Mouse (Mus musculus) cerebellum, postnatal 14 days (tissue): Measurements from ENCODE around the gene Zzef1.
A peak's percentile ranks its signal among the peaks of the same experiment; 100 is the strongest.

Experiments used
- DNase-seq, 2 experiments: peaks; one replicate each; pipeline ENCODE4 v3.0.0; 2021; ENCODE audit warnings: mixed read lengths in 2 of 2

The Zzef1 gene

DNA sequence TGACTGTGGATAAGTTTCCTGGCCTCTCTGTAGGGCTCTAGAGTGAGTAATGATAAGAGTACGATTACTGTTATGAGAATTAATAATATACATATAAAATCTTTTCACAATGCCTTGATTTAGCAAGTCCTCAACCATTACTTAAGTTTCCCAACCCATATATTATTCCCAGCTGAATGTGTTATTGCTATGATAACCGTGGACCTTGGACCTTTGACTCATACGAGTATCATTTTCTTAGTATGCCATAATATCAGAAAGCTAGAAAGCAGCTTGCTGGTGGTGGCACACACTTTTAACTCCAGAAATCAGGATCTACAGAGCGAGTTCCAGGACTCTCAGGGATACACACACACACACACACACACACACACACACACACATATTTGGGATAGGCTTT is 12.0 kb downstream of the Zzef1 start:
- DNase-seq = no peak

DNA sequence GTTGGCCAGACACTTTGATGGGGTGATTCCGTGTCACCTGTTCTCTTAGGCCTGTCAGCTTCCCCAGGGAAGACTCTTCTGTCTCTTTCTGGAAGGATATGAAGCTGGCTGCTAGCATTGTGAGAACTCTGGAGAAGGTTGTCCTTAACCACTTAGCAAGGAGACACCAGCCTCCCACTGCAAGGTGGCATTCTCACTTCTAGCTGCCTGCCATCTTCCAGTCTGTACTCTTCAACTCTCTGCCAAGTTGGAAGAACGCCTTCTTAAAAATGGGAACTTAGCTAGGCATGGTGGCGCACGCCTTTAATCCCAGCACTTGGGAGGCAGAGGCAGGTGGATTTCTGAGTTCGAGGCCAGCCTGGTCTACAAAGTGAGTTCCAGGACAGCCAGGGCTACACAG is 17.7 kb downstream of the Zzef1 start:
- DNase-seq = no peak

DNA sequence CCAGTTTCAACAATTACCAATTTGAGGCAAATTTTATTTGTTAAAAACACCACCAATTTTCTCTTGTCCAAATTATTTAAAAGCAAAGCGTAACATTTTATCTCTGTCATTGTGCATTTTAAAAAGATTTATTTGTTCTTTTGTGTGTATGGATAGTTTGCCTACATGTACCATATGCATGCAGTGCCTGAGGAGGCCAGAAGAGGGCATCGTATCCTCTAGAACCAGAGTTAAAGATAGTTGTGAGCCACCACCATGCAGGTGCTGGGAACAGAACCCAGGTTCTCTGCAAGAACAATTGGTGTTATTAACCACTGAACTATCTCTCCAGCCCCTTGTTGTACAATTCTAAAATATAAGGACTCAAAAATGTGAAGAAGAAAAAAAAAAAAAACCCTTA is 18.2 kb downstream of the Zzef1 start:
- DNase-seq = peak in 1 of 2 experiments; percentile 18

DNA sequence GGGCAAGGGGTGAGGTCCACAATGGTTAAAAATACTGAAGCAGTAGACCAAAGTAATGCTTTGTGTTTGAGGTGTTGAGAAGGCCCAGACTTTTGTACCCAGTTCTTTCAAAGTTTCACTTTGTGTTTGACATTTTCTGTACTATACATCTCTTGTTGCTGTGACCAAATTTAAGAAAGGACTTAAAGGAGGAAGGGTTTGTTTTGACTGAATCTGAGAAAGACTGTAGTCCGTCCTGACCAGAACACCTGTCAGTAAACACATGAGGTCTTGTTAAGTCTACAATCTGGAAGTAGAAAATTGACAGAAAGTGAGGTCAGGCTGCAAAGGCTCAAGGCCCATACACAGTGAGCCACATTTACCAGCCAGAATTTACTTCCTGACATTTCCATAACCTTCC is 20.8 kb downstream of the Zzef1 start:
- no peak for DNase-seq

DNA sequence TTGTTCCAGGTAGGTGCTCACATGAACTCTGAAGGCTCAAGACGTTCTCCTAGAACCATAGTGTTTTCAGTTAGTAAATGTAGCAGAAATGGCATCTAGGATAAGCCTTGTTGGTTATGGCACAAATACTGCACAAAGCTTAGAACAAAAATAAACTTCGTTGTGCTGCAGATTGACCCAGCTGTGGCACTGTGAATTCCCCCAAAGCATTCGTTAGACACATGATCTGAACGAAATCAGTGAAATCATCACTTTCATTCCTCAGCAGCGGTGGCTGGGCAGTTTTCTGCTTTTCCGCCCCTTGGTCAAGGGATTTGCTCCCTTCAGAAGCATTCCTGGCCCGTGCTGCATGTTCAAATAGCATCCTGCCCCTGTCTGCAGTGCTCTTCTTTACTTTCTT is 22.0 kb downstream of the Zzef1 start:
- DNase-seq = no peak

DNA sequence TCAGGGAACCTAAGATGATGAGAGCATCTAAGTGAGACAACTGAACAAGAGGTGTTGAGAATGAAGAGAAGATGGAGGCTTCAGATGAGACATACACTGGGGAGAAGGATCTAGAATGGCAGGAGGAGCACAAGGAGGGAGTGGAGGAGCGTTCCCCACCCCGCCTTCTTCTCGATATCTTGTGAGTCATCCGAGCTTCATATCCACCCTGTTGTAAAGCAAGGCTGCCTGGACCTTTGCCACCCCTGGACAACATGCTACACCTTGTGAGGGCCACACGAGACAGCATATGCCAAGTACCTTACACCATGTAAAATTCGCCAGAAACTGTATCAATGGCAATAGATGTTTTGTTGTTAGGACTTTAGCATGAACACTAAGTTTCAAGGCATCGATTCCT is 25.0 kb downstream of the Zzef1 start:
- DNase-seq = no peak

DNA sequence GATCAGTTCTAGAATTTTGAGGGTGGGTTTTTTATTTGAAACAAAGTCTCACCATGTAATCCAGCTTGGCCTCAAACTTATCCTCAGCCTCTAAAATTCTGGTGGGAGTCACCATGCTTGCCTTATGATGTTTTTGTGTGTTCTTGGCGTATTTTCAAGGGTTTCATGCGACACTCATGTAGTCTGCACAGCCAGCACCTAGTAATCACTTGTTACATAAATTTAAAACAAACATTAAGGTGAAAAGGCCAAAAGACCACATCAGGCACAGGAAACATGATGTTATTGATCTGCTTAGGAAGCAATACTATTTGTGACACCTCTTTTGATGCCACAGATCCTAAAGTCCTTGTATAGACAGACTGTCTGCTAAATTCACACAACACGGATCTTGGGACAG is 33.8 kb downstream of the Zzef1 start:
- DNase-seq = no peak

DNA sequence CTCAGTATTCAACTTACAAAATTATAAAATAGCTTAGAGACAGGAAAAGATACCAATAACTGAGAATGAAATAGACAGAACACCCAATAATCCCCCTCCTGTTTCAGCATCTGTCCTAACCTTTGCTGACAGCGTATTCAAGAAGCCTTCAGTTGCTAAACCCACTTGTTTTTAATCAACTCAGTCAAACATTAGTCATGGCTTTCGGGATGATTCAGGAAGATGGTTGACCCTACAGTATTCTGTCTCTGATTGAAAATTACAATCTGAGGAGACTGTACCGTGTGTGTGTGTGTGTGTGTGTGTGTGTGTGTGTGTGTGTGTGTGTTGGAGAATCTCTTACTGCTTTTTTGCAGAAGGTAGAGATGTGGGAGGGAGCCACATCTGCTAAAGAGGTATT is 46.7 kb downstream of the Zzef1 start:
- DNase-seq = no peak

DNA sequence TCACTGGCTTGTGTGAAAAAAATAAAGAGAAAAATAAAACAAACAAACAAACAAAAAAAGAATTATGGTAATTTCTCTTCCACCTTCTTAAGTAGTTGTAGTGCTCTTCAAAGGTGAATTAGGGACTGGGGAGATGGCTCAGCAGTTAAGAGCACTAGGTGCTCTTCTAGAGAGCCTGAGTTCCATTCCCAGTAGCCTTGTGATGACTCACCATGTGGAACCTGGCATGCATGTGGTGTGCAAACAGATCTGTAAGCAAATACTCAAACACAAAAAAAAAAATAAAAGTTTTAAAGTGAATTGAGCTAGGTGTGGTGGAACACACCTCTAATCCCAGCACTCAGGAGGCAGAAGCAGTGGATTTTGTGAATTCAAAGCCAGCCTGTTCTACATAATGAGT is 47.5 kb downstream of the Zzef1 start:
- no peak for DNase-seq

DNA sequence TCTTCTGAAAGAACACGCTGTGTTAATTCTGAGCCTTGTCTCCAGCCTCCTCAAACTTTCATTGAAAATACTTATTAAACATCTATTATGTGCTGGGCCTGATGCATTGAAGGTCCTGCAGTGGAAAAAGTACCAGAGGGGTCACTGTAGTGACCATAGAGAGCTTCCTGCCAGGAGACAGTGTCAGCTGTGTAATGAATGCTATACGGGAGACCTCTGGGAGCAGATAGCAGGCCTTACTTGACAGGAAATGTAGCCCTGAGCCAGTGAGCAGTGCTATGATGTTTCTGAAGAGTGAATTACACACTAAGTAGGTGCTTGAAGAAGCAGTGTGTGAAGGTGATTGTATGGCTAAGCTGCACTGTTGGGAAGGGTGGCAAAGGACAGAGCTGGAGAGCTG is 49.5 kb downstream of the Zzef1 start:
- DNase-seq = no peak

DNA sequence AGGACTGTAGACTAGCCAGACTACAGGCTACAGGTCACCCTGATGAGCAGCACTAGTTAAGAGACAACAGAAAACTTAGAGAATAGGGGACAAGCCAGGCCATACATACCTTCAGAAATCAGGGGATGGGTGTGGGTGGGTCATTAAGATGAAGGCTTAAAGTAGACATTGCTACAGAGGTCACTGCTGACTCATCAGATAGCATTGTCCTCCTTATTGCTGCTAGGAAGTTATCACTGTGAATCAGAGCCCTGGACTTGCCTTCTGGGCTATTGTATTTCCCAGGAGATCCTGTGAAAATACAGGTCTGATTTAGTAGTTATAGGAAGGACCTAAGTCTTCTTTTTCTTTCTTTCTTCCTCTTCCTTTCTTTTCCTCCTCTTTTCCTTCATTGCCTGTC is 50.7 kb downstream of the Zzef1 start:
- DNase-seq = no peak

DNA sequence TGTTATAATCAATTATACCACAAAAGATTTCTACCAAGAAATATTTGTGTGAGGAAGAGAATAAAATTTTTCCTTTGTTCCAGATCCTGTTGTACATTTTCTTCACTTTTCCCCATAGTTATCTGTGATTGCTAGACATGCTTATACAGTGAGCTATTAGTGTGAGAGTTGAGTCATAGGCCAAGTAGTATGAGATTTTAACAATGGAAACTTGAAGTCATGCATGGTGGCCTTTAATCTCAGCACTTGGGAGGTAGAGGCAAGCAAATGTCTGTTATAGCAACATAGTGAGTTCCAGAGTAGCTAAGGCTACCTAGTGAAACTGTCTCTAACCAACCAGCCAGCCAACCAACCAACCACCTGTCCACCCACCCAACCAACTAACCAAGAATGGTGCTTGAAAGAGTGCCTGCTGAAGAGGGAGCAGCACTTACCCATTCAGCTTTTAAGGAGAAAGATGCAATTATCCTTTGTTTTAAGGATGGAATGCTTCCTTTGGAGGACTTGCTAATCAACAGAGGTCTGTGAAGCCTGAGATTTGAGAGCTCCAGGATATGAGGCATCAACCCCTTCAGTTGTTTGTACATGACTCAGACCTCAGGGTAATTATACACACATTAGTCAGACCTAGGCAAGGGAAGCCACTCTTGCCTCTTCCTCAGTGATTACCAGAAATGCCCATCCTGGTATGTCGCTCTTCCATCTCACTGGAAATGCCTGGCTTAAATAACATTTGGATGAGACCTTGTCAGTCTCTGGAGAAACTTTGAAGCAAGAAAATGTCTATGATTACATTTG is 52.0 kb downstream of the Zzef1 start:
- no peak for DNase-seq

DNA sequence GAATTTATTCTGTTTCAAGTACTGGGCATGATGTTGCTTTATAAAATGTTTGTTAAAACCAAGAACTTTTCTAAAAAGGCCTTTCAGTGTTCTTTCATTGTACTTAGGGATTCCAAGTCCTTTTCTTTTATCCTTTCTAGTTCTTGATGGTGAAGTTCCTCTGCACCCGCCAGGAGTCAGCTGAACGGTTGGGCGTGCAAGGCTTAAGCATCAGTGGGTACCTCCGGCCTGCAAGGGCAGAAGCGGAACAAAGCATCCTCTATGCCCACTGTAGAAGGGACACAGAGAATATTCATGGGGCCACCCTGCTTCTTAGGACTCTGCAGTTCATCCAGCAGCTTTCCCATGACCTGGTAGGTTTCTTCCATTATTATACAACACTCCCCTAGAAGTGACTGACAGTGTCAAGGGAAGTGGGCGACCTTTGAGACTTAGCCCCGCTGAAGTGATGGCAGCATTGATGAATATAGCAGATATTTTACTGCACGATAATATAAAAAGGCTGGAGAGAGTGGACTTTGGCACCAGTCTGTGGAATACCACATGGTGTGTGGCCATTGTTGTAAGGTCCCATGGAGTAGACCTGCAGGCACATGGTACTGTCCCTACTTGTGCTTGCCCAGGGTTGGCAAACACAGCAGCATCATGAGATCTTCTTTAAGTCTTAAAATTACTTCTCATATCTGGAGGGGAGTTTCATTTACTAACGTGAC is 54.5 kb downstream of the Zzef1 start:
- DNase-seq = no peak

DNA sequence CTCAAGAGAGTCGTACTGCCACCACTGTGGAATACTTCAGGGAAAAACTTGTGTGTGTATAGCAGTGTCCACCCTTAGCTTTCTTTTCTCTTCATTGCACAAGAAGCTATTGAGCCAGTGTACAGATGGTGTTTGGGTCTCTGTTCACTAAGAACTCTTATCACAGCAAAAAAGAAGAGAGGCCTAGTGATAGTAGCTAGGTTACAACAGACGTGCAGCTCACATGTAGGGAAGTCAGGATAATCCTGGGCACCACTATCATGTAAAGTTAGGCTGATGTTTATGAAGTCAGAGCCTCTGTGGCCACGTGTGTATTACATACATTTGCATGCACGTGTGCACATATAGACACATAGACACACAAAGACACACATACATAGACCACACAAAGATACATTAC is 55.2 kb downstream of the Zzef1 start:
- no peak for DNase-seq

DNA sequence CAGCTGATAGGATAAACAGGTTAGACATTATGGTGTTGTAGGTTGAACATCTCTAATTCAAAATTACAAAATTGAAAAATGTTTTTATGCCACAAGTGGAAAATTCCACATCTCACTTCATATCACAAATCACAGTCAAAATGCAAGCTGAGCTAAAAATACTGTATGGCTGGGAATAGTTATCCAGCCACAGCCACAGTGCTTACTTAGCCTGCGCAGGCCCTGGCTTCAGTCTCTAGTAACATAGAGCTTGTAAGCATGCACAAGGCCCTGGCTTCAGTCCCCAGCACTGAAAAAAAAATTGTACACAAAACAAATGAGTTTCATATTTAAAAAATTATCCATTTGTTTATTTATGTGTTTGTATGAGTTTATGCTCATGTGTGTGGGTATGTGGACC is 56.1 kb downstream of the Zzef1 start:
- DNase-seq = no peak

DNA sequence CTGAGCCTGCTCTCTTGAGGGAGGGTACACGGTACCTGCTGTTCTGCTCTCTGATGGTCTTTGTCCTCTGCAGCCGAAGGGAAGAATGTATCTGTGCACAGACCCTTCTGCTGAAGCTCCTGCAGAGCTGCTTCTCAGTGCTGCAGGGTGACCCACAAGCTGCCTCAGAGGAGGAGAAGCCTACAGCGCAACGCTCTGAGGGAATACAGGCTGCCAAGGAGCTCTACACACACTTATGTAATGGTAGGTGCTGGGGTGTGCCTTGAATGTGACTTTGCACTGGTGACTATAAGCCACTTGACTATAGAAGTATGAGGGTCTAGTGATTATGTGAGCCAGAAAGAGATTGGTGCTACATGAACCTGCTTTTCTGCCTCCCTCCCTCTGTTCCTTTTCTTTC is 57.1 kb downstream of the Zzef1 start:
- no peak for DNase-seq

DNA sequence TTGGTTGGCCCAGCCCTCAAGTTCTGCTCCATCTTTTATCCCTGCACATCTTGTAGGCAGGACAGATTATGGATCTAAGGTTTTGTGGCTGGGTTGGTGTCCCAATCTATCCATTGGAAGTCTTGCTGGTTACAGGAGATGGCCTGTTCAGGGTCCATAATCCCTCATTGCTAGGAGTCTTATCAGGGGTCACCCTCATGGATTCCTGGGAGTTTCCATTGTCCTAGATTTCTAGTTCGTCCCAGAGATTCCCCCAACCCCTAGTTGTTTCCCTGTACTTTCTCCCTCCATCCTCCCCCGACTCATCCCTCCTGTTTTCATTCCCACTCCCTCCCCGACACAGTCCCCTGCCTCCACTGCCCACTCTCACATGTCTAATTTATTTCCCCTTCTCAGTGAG is 58.2 kb downstream of the Zzef1 start:
- no peak for DNase-seq

DNA sequence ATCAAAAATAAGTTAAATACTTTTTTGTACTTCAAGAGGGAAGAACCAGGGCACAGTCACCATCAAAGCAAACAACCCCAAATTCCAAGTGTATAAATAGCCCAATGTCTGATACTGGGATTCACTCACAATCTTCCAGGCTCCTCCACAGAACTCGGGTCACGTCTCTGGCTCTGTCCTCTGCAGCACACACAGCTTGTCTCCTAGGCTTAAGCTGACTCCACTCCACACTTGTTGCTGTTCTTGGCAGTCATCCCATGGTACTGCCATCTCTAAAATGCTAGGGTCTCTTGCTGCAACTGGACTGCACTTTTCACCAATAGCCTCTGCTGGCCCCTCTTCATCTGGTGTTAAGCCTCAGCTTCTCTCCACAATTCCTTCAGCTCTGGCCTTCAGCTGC is 60.7 kb downstream of the Zzef1 start:
- DNase-seq = no peak

DNA sequence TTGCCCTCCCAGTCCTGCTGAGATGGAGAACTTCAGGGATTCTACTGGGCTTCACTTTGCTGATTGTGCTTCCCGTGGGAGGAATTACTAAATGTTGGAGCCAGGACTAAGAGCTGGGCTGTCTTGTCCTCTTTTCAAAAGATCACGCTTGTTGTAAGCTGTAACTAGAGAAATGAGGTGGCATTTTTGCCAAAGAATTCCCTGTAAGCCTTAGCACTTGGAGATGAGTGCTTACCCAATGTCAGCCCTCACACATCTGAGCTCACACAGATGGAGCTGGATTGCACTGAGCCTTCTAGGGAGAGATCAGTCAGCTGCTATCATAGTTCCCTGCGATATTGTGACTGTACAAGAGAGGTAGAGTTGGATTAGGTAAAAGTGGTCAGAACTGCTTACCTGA is 65.2 kb downstream of the Zzef1 start:
- no peak for DNase-seq

DNA sequence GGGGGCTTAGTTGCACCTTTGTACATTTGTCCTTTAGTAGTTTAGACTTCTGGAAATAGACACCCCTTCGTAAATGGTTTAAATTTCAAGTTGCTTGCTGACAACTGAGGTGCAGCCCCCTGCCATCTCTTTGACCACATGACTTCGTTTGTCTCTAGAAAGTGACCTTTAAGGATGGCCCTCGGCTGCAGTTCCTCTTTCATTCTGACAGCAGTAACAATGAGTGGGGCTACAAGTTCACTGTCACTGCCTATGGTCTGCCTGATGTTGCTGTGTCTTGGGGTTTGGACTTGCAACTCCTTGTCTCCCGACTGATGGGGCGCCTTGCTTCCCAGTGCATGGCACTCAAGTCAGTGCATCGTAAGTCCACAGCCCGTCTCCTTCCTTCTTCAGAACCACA is 70.4 kb downstream of the Zzef1 start:
- no peak for DNase-seq

DNA sequence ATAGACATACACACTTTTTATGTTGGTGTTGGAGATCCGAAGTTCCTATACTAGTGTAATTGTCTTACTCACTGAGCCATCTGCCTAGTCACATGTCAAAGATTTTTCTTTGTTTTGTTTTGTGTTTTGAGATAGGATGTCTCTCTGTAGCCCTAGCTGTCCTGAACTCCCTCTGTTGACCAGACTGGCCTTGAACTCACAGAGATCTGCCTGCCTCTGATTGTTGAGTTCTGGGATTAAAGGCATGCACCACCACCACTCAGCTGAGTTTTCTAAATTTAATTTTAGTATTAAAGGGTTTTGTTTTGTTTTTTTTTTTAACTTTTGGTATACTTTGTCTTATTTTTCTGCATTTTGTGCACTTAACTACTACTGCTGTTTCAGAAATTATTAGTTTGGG is 76.0 kb downstream of the Zzef1 start:
- DNase-seq = no peak

DNA sequence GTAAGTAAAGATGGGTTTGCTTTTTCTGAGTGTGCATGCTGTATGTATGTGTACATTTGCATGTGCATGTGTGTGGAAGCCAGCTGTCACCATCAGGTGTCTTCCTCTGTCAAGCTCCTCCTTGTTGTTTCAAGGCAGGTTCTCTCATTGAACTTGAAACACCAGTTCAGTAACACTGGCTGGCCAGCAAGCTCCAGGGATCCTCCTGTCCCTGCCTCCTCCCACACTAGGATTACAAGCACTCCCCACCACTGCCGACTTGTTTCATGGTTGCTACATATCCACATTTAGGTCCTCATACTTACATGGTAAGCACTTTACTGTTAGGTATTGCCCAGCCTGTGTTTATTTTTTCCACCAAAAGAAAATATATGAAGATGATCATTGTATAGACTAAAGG is 96.6 kb downstream of the Zzef1 start:
- DNase-seq = no peak

DNA sequence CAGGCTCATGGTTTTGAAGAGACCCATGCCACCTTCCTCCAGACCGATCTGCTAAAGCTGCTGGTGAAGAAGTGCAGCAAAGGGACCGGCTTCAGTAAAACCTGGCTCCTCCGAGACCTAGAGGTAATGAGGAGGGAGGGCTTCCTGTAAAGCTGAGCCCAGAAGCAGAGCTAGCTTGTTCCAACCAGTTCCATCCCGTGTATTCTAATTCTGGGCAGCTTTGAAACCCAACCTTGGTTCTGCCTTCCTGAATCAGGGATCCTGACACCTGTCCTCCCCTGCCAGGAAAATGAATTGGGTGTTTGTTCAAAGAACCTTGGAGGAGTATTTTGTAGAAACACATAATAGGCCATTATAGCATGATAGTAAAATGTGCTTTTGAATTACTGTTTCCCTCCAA is 112.4 kb downstream of the Zzef1 start:
- no peak for DNase-seq

DNA sequence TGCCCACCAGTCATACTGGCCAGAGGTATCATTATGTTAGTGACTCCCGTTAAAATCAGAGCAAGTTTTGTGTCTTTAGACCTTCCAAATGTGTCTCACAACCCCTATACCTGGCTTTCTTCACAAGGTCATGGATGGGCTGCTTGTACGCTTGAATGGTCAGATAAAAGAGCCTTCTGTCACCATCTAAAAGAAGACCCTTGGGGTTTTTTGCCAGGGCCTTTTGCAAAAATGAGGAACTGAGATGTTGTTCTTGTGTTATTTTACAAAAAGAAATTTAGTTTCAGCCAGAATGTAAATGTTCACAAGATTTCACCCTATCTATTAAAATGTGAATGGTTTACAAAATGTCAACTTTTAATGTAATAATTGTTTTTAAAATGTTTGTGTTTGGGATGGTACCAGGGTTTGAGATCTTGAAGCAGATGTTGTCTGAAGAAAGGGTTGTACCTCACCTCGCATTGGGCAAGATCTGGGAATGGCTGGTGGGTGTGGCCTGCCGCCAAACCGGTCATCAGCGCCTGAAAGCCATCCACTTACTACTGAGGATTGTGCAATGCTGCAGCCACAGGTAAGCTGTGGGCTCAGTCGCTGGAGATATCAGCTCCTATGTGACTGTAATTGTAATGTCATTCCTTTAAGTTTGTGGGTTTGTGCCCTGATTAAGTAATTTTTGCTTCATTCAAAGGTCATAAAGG is 121.4 kb downstream of the Zzef1 start:
- DNase-seq = no peak
